Mouse (Mus musculus): ENCODE results near the gene Nipsnap1.

DNA sequence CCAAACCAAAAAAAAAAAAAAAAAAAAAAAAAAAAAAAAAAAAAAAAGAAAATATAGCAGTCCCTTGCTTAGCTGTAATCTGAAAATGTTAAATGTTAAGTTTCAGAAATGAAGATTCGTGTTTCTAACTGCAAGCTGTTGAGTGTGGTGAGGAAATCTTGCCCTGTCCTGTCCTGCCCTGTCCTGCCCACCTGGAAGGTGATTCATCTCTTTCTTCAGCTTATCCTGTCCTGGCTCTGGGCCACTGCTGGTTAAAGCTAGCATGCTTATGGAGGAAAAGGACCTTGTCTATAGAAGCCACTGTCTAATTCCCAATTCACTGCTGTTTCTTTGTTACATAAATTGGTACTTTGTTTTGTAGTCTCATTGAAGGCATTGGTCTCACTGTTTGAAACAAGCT, 12.8 kb upstream of the Nipsnap1 start:
- TF ChIP-seq CTCF (IDR thresholded peaks at IDR 0.05; ENCODE audit: insufficient read depth, low read depth, low read length) (no peak), POLR2A (IDR thresholded peaks at IDR 0.05; ENCODE audit: insufficient read depth, low read depth, low read length) (no peak)

Measured in olfactory bulb, adult 2 months (tissue).